Mouse (Mus musculus) testis, postnatal 10 days (tissue): ENCODE measurements around the gene Clca4b.
"Not testable (repeated sequence)": the region's sequence is repeated elsewhere in the genome, so short reads cannot be mapped to it uniquely, and the experiment has no call there.

Source experiments
- DNase-seq: peaks from one replicate; pipeline ENCODE4 v3.0.0; 2021; ENCODE audit warnings: low spot score

The Clca4b gene

GRCm38 (mm10) chr3:144932335-144932734 is at the start of gene Clca4b:
Gene Clca4b (minus strand): TSS chr3:144932529.
- DNase-seq, result no peak

GRCm38 (mm10) chr3:144980551-144980950 is 48.2 kb upstream of the Clca4b start:
- DNase-seq, result no peak

GRCm38 (mm10) chr3:144977631-144978030 is 45.3 kb upstream of the Clca4b start:
- no peak for DNase-seq

GRCm38 (mm10) chr3:144976091-144976490 is 43.8 kb upstream of the Clca4b start:
- no peak for DNase-seq

- DNase-seq, result no peak
Measured at GRCm38 (mm10) chr3:144974945-144975344, 42.6 kb upstream of the Clca4b start, which contains the start of gene Clca4a. Gene Clca4a (minus strand): TSS chr3:144975045.

GRCm38 (mm10) chr3:144971553-144972270 is 39.4 kb upstream of the Clca4b start:
- DNase-seq, result no peak

- DNase-seq, result no peak
Measured at GRCm38 (mm10) chr3:144969755-144970154, 37.4 kb upstream of the Clca4b start.

- no peak for DNase-seq
Measured at GRCm38 (mm10) chr3:144966074-144966473, 33.7 kb upstream of the Clca4b start.

- DNase-seq, result no peak
Measured at GRCm38 (mm10) chr3:144950829-144951228, 18.5 kb upstream of the Clca4b start.

- DNase-seq, result not testable (repeated sequence)
Measured at GRCm38 (mm10) chr3:144947376-144947775, 15.0 kb upstream of the Clca4b start.

GRCm38 (mm10) chr3:144933625-144934024 is 1.3 kb upstream of the Clca4b start:
- DNase-seq, result not testable (repeated sequence)

GRCm38 (mm10) chr3:144933011-144933491 is 722 bp upstream of the Clca4b start:
- no peak for DNase-seq

- no peak for DNase-seq
Measured at GRCm38 (mm10) chr3:144914014-144914413, 18.3 kb downstream of the Clca4b start.

GRCm38 (mm10) chr3:144897042-144897678 is 35.2 kb downstream of the Clca4b start:
- no peak for DNase-seq

GRCm38 (mm10) chr3:144890246-144890758 is 42.0 kb downstream of the Clca4b start:
- DNase-seq, result no peak

GRCm38 (mm10) chr3:144886957-144887356 is 45.4 kb downstream of the Clca4b start:
- DNase-seq, result no peak

GRCm38 (mm10) chr3:144872012-144872411 is 60.3 kb downstream of the Clca4b start:
- DNase-seq, result not testable (repeated sequence)
